Mouse (Mus musculus): ENCODE measurements around the gene Cnn1. TPM values are rescaled to one million over a fixed set of nuclear protein-coding genes. Genes with fewer than 3 reads are reported as not detected.

Gene Cnn1
- polyA plus RNA-seq, 1 experiment from 2014 or later = 2.4 TPM

DNA sequence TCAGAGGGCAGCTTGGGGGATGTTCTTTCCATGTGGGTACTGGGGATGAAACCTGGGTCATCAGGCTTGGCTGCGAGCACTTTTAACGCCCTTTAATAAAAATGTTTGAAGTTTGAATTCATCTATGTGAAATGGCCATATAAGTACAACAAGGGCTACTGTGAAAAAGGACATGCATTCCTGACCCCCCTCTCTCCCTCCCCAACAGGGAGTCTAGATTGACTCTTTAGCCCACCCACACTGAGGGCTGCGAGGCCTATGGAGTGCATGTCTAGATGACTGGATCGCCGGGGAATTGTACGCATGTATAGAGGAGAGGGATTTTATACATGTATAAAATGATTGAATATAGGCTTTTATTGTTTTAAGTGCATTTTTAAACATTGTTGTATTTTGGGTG, 13.0 kb upstream of the Cnn1 start:
- H3K27me3 ChIP-seq (ENCODE audit: insufficient read depth, poor library complexity, severe bottlenecking) = no peaks in the 10 kb centered on the region
- 87% methylated on average over 6 of the region's 6 CpGs for WGBS
- H3K4me1 ChIP-seq (replicated peaks) = peaks cover 16% of the 10 kb centered on the region
- peak overlapping the region; percentile 86 for H3K4me3 ChIP-seq
- H3K27ac ChIP-seq = peak overlapping the region; percentile 86; the same call in 1 of the 2 replicates
- peaks cover 12% of the 10 kb centered on the region; the same call in 1 of the 2 replicates for H3K36me3 ChIP-seq
- H3K9me3 ChIP-seq = no peaks in the 10 kb centered on the region
- no peak for DNase-seq (ENCODE audit: low spot score)

DNA sequence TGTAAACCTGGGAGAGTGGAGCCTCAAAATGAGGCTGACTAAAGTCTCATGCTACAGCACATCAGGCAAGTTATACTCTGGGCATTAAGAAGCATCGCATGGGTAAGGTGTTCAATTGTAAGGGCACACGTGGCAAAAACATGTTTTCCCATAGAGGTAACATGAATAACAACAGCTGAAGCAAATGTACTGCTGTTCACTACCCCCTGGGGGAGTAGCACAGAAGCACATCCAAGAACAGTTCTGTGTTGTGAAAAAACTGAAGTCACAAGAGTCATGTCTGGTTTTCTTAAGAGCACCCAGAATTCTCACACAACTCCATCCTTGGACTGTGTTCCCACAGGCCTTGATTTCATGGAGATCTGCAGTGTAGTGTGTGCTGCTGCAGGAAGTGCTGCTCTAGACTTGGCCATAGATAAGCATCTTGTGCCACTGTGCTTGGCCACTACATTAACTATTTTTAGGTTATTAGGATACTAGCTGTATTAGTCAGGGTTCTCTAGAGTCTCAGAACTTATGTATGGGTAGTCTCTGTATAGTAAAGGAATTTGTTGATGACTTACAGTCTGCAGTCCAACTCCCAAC, 11.9 kb upstream of the Cnn1 start:
- Histone ChIP-seq H3K36me3 (peaks cover 11% of the 10 kb centered on the region; the same call in 1 of the 2 replicates), H3K9me3 (no peaks in the 10 kb centered on the region), H3K4me1 (replicated peaks) (peaks cover 16% of the 10 kb centered on the region), H3K27me3 (ENCODE audit: insufficient read depth, poor library complexity, severe bottlenecking) (no peaks in the 10 kb centered on the region), H3K4me3 (no peak overlapping the region), H3K27ac (no peak overlapping the region)
- WGBS = 89% methylated on average over 2 of the region's 2 CpGs
- no peak for DNase-seq (ENCODE audit: low spot score)

DNA sequence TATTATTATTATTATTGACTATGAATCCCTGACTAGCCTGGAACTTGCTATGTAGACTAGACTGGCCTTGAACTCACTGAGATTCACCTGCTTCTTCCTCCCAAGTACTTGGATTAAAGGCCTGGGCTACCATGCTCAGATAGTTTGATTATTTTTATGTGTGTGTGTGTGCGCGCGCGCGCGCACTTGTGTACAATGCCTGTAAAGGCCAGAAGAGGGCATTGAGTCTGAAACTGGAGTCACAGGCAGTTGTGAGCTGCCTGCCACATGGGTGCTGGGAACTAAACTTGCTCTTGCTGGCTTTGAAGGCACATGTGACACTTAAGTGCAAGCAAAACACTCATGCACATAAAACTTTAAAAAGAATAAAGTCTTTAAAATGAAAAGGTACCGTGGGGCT, 9.7 kb upstream of the Cnn1 start:
- WGBS = over 99% methylated on average over 7 of the region's 7 CpGs
- 0 out of 2 replicates have a peak, but pooled peaks cover 1% of the 10 kb centered on the region for H3K27me3 ChIP-seq (ENCODE audit: insufficient read depth, poor library complexity, severe bottlenecking)

DNA sequence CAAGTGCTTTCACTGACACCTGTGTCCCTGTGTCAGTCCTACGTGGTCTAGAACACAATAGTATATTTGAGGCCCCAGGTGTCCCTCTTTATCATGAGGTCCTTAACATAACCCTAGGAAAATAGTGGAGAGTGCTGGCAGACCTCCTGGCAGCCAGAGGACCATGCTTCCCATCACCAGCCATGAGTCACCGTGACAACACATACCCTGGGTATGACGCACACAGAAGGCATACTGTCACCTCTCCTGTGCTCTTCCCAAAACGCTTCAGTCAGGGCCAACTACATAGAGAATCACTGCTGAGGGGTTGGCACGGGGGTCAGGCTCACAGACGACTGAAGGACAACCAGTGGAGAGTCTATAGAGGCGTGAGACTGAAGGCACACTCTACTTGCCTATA, 9.0 kb upstream of the Cnn1 start:
- Histone ChIP-seq H3K4me3 (no peak overlapping the region), H3K4me1 (replicated peaks) (peaks cover 7% of the 10 kb centered on the region), H3K9me3 (no peaks in the 10 kb centered on the region), H3K27ac (no peak overlapping the region), H3K27me3 (ENCODE audit: insufficient read depth, poor library complexity, severe bottlenecking) (0 out of 2 replicates have a peak, but pooled peaks cover 6% of the 10 kb centered on the region), H3K36me3 (no peaks in the 10 kb centered on the region)
- no peak for DNase-seq (ENCODE audit: low spot score)
- WGBS = 89% methylated on average over 7 of the region's 7 CpGs

More for the DNA sequence above, 9.7 kb upstream of the Cnn1 start:
- Histone ChIP-seq H3K9me3 (no peaks in the 10 kb centered on the region), H3K4me1 (replicated peaks) (peaks cover 13% of the 10 kb centered on the region), H3K36me3 (no peaks in the 10 kb centered on the region), H3K27ac (no peak overlapping the region), H3K4me3 (no peak overlapping the region)
- DNase-seq (ENCODE audit: low spot score) = no peak

DNA sequence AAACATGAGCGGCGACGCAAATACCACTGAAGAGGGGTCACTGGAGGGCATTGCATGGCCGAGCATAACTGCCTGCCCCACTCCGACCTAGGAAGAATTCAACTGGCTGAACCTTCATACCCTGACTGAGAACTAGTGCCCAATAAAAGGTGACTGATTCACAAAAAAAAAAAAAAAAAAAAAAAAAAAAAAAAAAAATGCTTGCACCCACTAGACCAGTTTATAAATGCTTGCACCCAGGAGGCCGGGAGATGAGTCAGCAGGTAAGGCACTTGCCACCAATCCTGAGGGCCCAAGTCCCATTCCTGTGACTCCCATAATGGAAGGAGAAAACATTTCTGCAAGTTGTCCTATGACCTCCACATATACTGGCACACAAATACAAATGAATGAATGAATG, 6.3 kb upstream of the Cnn1 start:
- 91% methylated on average over 6 of the region's 6 CpGs for WGBS
- Histone ChIP-seq H3K27ac (no peak overlapping the region), H3K36me3 (no peaks in the 10 kb centered on the region), H3K4me3 (no peak overlapping the region), H3K9me3 (no peaks in the 10 kb centered on the region), H3K27me3 (ENCODE audit: insufficient read depth, poor library complexity, severe bottlenecking) (peaks cover 18% of the 10 kb centered on the region), H3K4me1 (replicated peaks) (peaks cover 6% of the 10 kb centered on the region)
- no peak for DNase-seq (ENCODE audit: low spot score)

DNA sequence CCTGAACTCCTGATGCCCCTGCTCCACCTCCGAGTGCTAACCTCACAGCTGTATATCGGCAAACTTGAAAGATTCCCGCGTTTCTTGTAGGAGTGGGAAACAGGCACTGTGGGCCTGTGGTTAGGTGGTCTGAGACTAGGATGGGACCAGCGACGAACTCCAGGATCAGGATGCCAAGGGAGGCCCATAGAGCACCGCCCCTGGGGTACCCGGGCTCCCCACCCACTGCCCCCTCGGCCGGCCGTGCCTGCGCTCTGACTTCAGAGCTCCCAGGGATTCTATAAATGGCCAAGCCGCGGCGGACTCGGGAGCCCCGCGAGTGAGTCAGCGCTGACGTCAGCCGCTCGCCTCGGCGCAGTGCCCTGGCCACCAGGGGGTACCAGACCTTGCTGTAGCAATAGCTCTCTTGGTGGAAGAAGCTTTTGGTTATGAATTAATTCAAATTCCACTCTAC, 3.1 kb upstream of the Cnn1 start:
- Histone ChIP-seq H3K4me3 (peak overlapping the region; percentile 54), H3K27ac (peak overlapping the region; percentile 80), H3K36me3 (no peaks in the 10 kb centered on the region), H3K27me3 (ENCODE audit: insufficient read depth, poor library complexity, severe bottlenecking) (peaks cover 50% of the 10 kb centered on the region), H3K4me1 (replicated peaks) (peaks cover 17% of the 10 kb centered on the region), H3K9me3 (no peaks in the 10 kb centered on the region)
- peak; percentile 84 for DNase-seq (ENCODE audit: low spot score)
- WGBS = 3% methylated on average over 24 of the region's 24 CpGs

DNA sequence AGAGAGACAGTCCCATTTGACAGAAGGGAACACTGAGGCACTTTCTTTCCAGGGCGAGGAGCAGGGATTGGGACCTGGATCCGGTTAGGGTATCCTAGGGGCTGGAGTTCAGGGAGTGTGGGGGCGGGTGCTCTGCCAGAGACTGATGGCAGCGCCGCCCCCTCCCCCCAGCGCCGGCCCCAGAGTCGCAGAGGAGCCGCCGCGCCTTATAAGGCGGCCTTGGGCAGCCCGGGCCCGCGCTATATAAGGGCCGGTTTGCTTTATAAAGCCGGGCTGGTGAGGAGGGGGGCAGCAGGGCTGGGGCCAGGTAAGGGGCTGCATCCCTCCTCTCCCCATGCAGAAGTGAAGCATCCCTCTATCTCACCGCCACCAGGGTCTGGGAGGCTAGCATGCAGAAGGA, 906 bp downstream of the Cnn1 start:
- Histone ChIP-seq H3K27ac (no peak overlapping the region; the same call in 1 of the 2 replicates), H3K27me3 (ENCODE audit: insufficient read depth, poor library complexity, severe bottlenecking) (peaks cover 57% of the 10 kb centered on the region), H3K36me3 (no peaks in the 10 kb centered on the region), H3K4me1 (replicated peaks) (peaks cover 17% of the 10 kb centered on the region), H3K9me3 (no peaks in the 10 kb centered on the region), H3K4me3 (no peak overlapping the region)
- peak; percentile 13 for DNase-seq (ENCODE audit: low spot score)
- 3% methylated on average over 18 of the region's 18 CpGs for WGBS

DNA sequence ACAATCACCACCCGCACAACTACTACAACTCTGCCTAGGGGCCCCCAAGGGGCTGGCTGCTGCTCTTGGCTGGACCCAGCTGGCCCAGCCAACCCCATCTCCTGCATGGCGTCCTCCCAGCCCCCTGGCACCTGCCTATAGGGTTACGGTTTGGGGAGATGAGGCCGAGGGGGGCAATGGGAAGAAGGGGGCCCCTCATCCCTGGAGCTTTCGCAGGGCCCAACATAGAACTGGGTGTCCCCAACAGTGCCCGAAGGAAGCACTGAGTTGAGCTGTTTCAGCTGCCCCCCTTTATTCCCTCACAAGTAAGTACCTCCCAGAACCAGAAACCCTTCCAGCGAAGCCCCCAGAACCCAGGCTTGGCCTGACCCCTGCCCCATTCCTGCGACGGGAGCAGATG, 9.2 kb downstream of the Cnn1 start:
- H3K27me3 ChIP-seq (ENCODE audit: insufficient read depth, poor library complexity, severe bottlenecking) = no peaks in the 10 kb centered on the region
- no peaks in the 10 kb centered on the region for H3K9me3 ChIP-seq
- DNase-seq (ENCODE audit: low spot score) = no peak
- no peak overlapping the region for H3K4me3 ChIP-seq
- H3K4me1 ChIP-seq (replicated peaks) = no peaks in the 10 kb centered on the region
- peaks cover 53% of the 10 kb centered on the region for H3K36me3 ChIP-seq
- 92% methylated on average over 9 of the region's 9 CpGs for WGBS
- H3K27ac ChIP-seq = no peak overlapping the region

DNA sequence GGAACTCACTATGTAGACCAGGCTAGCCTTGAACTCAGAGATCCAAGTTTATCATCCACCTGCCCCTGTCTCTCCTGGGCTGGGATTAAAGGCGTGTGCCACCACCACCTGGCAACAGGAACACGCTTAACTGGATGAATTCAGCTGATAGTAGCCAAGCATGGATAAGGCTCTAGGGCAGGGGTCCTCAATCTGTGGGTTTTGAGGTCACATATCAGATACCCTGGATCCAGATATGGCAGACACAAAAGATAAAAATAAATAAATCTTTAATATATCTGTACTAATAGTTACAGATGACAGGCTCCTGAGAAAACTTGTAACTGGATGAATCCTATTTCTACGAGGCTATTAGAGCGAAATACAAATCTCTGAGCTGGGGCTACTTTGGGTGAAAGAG, 16.6 kb downstream of the Cnn1 start:
- no peak for DNase-seq (ENCODE audit: low spot score)
- peaks cover 24% of the 10 kb centered on the region for H3K4me1 ChIP-seq (replicated peaks)
- H3K36me3 ChIP-seq = peaks cover 43% of the 10 kb centered on the region
- H3K9me3 ChIP-seq = no peaks in the 10 kb centered on the region
- no peaks in the 10 kb centered on the region for H3K27me3 ChIP-seq (ENCODE audit: insufficient read depth, poor library complexity, severe bottlenecking)
- H3K27ac ChIP-seq = peak overlapping the region; percentile 92; the same call in 1 of the 2 replicates
- H3K4me3 ChIP-seq = peak overlapping the region; percentile 97
- 91% methylated on average over 4 of the region's 4 CpGs for WGBS

DNA sequence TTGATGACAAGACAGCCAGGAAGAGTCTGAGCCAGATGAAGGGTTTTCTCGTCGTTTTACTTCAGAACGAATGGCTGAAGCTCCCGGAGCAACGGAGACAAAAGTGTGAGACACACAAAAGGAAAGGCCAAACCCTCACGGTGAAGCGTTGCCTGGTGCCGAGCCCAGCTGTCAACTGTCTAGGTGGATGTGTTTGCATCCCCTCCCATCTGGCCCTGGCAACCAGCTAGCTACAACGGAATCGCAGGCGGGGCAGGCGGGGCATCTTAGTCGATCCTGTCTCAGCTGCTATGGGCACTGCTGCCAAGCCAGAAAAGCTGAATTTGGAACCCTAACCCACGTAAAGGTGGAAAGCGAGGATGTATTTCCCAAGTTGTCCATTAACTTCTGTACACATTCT, 17.1 kb downstream of the Cnn1 start:
- Histone ChIP-seq H3K4me1 (replicated peaks) (peaks cover 24% of the 10 kb centered on the region), H3K36me3 (peaks cover 38% of the 10 kb centered on the region), H3K4me3 (peak overlapping the region; percentile 97), H3K27ac (peak overlapping the region; percentile 92), H3K9me3 (no peaks in the 10 kb centered on the region), H3K27me3 (ENCODE audit: insufficient read depth, poor library complexity, severe bottlenecking) (no peaks in the 10 kb centered on the region)
- 25% methylated on average over 15 of the region's 15 CpGs for WGBS
- peak; percentile 40 for DNase-seq (ENCODE audit: low spot score)

DNA sequence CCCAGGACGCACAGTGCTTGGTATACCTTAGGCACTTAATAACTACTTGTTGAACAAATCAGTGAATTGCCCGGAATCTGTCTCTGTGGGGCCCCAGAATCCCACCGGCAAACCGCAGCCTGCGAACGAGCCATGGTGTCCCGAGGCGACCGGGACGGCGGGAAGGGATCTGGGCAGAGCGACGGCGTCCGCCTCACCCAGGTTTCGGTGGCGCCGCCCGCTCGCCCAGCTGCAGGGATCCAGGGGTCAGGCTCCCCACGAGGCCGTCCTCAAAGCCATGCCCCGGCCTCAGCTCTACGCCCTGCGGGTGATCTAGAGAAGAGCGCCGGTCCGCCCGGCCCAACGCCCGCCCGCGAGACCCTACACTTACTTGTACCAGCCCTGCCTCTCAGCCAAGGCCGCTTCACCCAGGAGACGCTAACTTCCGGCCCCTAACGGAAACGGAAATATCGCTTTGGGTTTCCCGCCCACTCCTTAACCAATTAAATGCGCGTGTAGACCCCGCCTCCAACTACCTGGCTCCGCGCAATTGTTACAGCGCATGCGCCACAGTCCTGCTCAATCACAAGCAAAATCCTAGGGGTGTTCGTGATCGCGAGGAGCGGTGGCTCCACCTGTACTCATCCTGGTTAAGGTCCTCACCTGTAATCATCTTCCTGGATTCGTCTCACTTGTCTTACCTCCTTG, 17.9 kb downstream of the Cnn1 start, which contains the start of gene Elof1:
Gene Elof1 (minus strand): TSS at position 433 of the 687 bp plus-strand sequence.
- WGBS = under 1% methylated on average over 52 of the region's 52 CpGs
- H3K27me3 ChIP-seq (ENCODE audit: insufficient read depth, poor library complexity, severe bottlenecking) = no peaks in the 10 kb centered on the region
- peaks cover 30% of the 10 kb centered on the region for H3K36me3 ChIP-seq
- no peaks in the 10 kb centered on the region for H3K9me3 ChIP-seq
- H3K4me3 ChIP-seq = peak within 1 kb of the TSS; percentile 97
- H3K4me1 ChIP-seq (replicated peaks) = peaks cover 24% of the 10 kb centered on the region
- peak within 1 kb of the TSS; percentile 92 for H3K27ac ChIP-seq
- peak; percentile 95 for DNase-seq (ENCODE audit: low spot score)

DNA sequence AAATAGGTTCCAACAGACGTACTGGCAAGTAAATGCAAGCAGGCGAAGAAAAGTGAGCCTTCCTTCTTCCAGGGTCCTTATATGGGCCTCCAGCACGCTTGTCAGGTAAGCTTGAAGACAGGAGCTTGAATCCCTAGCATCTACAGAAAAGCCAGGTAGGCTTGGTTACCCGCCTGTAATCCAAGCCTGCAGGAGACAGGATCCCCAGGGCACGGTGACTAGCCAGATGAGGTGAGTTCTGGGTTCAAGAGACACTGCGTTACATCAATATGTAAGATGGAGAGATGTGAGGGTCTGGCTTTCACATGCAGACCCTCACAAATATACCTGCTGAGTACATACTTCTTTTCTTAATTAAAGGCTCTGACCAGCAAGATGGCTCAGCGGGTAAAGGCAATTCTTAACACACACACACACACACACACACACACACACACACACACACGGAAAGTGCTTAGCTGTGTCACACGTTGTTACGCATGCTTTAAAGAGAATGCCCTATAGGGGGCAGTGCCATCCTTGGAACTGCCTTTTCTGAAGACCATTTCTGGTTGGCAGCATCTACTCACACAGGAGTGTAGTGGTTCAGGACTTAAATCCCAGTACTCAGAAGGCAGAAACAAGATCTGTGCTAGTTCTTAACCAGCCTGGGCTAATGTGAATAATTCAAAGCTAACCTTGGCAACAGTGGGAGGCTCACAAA, 18.9 kb downstream of the Cnn1 start:
- peak; percentile 45 for DNase-seq (ENCODE audit: low spot score)
- H3K4me1 ChIP-seq (replicated peaks) = peaks cover 24% of the 10 kb centered on the region
- H3K27me3 ChIP-seq (ENCODE audit: insufficient read depth, poor library complexity, severe bottlenecking) = no peaks in the 10 kb centered on the region
- no peaks in the 10 kb centered on the region for H3K9me3 ChIP-seq
- peak overlapping the region; percentile 92; the same call in 1 of the 2 replicates for H3K27ac ChIP-seq
- peak overlapping the region; percentile 97 for H3K4me3 ChIP-seq
- WGBS = 47% methylated on average over 10 of the region's 10 CpGs
- H3K36me3 ChIP-seq = peaks cover 20% of the 10 kb centered on the region

DNA sequence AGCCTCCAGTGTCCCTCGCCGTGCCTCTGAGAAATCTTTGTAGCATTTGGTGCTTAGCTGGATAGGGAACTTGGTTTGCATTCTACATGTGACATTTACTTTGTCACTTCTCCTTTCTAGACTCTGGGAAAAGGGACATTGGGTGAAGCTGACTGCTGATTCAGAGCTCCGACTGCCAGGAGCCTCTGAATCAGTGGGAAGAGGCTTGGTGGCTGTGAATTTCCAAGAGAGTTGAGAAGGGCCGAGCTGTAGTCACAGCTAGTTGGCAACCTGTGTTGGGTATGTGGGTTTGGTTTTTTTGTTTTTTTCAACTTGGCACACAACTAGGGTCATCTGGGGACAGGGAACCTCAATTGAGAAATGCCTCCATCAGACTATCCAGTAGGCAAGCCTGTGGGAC, 20.5 kb downstream of the Cnn1 start:
- Histone ChIP-seq H3K27me3 (ENCODE audit: insufficient read depth, poor library complexity, severe bottlenecking) (no peaks in the 10 kb centered on the region), H3K4me3 (no peak overlapping the region), H3K9me3 (no peaks in the 10 kb centered on the region), H3K27ac (no peak overlapping the region), H3K4me1 (replicated peaks) (peaks cover 24% of the 10 kb centered on the region), H3K36me3 (peaks cover 4% of the 10 kb centered on the region)
- WGBS = 92% methylated on average over 4 of the region's 4 CpGs
- no peak for DNase-seq (ENCODE audit: low spot score)

Measured in hindbrain, embryonic 10.5 days (tissue).